Mouse (Mus musculus): ENCODE measurements around the gene Hist2h3c2.
"Not testable (repeated sequence)": the region's sequence is repeated elsewhere in the genome, so short reads cannot be mapped to it uniquely, and the experiment has no call there.

Hist2h3c2 gene

DNA sequence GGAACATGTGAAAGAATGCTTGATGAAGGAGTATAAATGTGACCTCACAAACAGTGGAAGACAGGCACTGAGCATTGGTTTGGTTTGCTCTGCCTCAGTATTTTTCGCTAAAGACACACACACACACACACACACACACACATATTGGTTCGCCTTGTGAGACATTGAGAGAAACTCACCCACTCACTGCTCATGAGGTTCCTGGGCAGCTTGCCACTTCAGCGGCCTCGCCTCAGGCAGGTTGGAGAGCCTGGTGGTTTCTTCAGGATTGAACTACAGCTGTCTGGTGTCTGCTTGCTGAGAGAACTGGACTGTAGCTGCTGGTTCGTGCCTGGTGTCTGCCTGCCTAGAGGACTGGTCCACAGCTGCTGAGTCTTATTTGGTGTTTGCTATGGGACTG lies 21.3 kb upstream of the Hist2h3c2 start:
- DNase-seq (ENCODE audit: low spot score): no peak

DNA sequence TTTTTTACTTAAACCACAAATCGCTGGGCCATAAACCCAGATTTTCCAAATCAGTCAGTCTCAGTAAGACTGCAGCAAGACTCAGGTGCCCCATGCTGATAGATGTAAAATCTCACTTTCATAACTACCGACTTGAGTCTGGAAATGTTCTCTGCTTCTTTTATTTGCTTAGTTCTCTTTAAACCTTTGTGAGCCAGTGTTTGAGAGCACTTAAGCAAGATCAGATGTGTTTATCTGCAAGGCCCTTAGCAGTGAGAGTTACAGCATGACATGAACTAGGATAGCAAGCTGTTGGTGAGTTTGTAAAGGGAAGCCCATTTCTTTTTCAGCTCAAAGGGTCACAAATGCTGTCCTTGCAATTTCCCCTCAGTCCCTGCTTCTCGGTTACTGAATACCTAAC lies 18.3 kb upstream of the Hist2h3c2 start:
- DNase-seq (ENCODE audit: low spot score): no peak

DNA sequence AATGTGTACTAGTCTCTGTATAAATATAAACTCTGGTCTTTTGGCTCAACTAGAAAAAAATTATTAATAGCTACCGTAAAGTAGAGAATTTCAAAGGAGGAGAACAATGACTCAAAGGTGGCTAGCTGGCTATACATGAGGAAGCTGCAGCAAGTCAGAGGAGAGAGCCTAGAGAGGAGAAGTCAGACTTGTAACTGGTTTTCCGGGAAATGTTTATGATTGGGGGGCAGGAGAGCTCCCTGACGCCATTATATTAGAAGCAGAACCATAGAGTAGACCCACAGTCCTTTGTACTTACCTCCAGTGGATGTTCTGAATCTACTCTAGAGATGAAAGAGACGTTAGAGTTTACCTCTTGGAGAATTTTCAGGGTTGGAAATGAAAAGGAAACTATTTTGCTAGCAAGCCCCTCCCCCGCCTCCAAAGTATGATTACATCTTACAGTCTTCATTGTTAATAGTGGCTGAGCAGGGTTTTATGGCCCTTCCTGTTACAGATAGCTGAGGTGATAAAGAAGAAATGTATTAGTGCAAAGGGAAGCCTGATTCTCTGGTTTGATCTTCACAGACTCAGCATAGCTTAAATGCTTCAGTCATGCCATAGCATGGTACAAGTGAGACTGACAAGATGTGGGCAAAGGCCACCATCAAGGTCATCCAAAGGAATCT lies 17.1 kb upstream of the Hist2h3c2 start:
- no peak for DNase-seq (ENCODE audit: low spot score)

DNA sequence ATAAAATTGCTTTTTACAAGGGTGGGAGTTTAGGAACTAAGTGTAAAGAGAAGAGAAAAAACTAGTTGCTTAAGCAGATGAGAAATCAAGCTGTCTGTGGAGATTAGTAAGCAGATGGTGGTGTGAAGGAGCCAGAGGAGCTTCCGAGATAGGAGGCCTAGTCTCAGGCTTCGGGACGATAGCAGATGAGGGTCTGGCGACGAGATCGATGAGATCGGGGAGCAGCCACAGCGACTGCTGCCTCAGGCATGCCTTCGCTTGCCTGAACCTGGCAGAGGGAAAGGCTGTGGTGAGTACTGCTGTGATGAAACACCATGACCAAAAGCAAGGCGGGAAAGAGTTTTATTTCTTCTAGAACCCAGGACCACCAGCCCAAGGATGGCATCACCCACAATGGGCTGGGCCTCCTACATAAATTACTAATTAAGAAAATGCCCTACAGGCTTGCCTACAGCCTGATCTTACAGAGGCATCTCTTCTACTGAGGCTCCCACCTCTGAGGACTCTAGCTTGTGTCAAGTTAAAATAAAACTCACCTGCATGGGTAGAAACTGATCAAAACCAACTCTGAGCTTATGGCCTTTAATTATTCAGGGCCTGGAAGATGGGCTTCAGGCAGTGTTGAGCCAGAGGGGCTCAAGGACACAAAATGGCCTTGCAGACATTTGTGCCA lies 15.9 kb upstream of the Hist2h3c2 start:
- DNase-seq (ENCODE audit: low spot score): no peak

DNA sequence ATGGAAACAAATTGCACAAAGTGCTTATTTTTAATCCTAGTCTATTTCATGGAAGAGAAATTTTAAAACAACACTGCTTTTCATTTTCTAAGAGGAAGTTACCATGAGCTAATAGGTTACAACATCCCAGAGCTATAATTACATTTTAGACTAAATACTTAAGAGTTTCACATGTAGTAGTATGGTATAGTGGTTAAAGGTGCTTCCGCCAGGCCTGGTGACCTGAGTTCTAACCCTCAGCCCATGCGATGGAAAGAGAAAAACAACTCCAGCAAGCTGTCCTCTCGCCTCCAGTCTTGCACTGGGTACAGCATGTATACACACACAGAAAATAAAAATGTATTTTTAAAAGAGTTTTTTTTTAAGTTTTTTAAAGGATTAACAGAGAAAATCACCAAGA lies 12.9 kb upstream of the Hist2h3c2 start:
- no peak for DNase-seq (ENCODE audit: low spot score)

DNA sequence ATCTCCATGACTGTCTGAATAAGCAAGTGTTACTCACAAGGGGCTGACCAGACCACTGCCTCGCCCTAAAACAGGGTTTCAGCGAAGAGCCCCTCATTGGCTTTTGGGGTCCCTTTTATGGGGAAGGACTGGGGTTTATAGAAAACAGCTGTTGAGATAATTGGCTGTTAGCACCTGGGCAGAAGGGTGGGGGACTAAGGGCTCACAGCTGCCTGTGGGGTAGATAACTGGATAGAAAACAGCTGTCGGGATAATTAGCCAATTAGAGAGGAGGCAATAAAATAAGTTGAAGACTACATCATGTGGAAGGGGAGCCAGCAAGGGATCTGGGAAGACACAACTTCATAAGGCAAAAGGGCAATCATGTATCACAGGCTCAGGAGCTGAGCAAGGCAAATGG lies 12.0 kb upstream of the Hist2h3c2 start:
- no peak for DNase-seq (ENCODE audit: low spot score)

DNA sequence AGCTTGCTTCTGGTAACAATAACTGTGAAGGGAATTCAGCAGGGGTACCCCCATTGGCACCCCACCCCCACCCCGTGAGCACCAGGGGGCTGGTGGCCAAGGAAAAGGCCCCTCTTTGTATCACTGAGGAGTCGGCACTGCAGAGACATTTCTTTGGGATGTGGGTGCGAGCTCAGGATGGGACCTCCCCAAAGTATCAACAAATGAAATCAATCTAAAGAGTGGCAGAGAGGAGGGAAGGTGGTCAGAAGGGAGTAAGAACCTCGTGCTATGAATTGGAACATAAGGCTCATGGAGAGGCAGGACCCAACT lies 10.1 kb upstream of the Hist2h3c2 start:
- DNase-seq (ENCODE audit: low spot score): no peak

DNA sequence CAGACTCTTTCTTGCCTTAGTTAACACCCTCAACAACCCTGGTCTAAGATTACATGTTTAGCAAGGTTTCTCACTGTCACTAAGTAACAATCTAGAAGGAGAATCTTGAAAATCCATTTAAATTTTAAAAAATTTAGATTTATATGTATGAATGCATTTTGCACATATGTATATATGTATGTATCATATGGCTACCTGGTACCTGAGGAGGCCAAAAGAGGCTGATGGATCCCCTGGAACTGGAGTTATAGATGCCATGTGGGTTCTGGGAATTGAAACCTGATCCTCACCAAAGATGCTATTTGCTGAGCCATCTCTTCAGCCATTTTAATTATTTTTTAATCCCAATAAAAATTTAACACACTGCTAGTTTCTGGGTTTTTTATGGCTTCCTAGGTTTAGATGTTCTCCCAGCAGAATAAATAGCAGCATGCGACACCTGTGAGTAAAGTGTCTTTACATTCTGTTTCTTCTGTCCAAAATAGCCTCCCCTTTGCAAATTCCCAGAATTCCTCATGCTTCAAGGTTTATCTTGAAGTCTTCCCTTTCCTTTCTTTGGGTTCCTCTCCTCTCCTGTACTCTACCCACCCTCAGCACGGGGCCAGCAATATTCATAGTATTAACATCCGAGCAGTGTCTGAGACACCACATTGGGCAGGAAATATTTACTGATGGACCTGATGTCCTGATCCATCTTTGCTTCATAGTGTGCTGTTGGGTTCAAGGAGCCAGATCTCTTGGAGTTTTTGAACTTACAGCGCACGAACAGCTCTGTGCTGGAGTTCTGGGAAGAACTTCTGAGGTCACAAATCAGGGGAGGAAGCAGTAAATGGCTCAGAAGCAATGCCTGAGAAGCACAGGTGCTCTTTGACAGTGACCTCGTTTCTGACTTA lies 9.5 kb upstream of the Hist2h3c2 start:
- DNase-seq (ENCODE audit: low spot score): no peak

DNA sequence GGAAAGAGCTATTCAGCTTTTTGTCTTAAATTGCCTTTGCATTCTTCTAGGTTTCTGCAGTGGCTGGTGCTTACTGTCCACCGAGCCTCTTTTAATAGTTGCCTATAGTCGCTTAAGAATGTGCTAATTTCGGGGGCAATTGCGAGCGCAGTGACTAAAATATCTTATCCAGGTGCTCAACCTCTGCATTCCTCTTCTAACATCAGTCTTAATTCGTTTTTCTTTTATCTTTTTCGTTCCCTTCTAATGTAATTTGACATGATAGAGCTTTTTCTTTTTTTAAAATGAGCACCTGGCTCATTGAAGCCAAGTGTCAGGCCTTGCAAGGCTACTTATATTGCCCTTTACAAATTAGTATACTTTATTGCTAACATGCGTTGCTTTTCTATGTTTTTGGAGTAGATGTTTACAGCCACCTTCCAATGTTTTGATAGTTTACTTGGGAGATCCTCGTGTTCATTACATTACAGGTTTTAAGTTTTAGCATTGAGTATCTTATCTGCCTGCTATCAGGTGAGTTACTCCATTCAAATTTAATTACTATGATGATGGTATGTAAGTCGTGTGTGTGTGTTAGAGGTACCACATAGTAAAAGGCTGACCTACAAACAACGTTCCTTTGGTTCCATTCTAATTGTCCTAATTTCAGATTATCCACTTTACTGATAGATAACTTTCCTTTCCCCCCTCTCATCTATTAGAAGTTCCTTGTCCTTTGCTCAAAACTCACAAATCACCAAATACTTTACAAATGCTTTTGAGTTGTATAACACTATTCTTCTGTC lies 8.6 kb upstream of the Hist2h3c2 start:
- no peak for DNase-seq (ENCODE audit: low spot score)

DNA sequence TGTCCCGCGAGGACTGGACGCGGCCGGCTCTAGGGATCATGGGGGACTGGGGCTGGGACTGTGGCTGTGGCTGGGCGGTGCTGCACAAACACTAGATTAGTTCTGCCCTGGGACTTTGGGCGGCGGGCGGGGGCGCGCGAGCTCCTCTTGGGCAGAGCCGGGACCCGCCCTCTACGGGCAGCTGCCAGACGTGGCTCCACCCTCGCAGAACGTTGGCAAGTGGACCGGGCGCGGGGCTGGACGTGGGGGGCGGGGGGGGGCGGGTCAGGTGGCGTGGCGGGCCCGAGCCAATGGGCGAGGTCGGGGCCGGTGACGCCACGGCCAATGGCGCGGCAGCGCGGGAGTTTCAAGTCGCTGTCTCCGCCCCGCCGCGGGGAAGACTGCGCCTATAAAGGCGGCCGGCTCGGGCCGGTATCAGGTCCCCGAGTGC lies 7.5 kb upstream of the Hist2h3c2 start, which contains the start of gene Hist2h3c1:
TSS of gene Hist2h3c1 (plus strand) at position 259 of the 430 bp plus-strand sequence.
- not testable (repeated sequence) for DNase-seq (ENCODE audit: low spot score)

DNA sequence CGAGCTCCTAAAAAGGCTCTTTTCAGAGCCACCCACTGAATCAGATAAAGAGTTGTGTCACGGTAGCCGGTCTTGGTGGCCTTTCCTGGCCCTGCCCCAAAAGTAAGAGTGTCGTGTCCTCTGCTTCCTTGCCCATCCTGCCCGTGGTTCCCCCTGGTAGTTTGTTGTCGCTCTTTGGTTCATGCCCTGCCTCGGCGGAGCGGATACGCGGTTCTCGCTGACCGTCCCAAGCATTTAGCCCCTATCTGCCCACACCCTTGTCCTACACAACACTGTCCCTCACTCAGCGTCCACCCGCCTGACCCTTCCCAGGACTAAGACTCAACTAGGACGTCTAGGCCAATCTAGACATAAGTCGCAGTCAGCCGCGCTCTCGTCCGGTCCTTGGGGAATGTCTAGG lies 7.1 kb upstream of the Hist2h3c2 start:
- not testable (repeated sequence) for DNase-seq (ENCODE audit: low spot score)

DNA sequence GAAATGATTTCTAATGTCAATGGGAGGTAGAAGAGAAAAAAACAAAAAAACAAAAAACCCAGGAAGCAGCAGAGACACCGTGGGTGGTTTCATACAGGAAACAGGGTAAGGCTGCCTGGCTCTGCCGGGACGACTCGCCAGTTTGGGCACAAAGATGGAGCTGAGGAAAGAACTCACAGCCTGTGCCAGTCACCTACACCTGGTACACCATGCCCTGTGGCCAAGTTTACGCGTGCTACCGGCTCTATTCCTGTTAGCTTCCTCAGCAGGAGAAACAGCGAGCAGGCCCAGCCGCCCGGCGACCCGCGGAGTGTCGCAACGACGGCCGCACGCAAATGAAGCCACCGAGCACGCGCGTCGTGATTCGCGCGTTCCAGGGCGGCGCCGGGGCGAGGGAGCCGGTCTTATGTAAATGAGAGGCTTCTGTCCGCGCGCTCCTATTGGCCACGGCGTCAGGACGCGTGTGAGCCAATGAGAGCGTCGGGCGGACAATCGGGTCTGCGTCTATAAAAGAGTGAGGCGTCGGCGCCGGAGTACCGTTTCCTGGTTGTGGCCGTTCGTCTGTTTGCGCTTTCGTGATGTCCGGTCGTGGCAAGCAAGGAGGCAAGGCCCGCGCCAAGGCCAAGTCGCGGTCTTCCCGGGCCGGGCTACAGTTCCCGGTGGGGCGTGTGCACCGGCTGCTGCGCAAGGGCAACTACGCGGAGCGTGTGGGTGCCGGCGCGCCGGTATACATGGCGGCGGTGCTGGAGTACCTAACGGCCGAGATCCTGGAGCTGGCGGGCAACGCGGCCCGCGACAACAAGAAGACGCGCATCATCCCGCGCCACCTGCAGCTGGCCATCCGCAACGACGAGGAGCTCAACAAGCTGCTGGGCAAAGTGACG lies 6.3 kb upstream of the Hist2h3c2 start, which contains the start of gene Hist2h2aa1:
TSS of gene Hist2h2aa1 (plus strand) at position 495 of the 884 bp plus-strand sequence.
- DNase-seq (ENCODE audit: low spot score): peak; percentile 76

DNA sequence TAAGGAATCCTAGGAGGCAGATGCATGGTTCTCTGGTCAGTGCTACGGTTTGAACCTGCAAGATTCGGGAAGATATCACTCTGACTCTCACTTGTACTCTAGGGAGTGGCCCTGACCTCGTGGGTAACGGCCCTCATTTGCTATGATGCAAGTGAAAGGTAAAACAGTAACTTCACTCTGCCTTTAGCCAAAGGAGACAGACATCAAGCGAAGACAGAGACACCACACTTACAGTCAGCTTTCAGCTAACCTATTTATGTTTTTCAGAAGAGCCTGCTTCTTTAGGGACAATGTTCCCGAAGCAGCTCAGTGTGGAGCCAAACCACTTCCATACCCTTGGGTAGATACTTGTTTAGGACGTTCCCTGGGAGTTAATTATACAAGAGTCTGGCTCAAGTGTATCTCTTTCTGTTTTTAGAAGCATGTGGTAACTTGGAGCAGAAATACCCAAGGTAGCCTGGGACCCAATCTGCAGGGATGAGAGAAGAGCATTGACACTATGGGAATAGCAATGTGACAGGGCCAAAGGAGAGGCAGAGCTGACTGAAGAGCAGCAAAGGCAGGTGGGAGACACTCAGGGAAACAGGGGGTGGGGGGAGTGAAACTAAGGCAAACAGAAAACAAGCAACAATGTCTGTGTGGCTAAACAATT lies 5.1 kb upstream of the Hist2h3c2 start:
- no peak for DNase-seq (ENCODE audit: low spot score)

DNA sequence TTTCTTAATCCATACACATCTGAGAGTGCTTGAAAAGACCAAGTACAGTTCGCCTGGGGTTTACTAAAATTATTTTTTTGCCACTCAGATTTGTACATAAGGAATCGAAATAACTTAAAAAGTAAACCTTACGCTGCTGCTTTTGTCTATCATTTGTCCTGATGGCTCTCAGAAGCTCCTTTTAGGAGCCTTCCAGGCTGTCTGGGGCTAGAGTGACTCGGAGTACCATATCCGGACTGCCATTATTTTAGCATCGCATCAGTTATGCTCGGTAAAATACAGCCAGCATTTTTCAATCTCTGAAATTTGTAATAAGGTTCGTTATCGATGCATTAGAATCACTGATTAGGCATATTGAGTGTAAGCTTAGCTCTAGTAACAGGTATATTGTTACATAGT lies 1.9 kb upstream of the Hist2h3c2 start:
- DNase-seq (ENCODE audit: low spot score): no peak

DNA sequence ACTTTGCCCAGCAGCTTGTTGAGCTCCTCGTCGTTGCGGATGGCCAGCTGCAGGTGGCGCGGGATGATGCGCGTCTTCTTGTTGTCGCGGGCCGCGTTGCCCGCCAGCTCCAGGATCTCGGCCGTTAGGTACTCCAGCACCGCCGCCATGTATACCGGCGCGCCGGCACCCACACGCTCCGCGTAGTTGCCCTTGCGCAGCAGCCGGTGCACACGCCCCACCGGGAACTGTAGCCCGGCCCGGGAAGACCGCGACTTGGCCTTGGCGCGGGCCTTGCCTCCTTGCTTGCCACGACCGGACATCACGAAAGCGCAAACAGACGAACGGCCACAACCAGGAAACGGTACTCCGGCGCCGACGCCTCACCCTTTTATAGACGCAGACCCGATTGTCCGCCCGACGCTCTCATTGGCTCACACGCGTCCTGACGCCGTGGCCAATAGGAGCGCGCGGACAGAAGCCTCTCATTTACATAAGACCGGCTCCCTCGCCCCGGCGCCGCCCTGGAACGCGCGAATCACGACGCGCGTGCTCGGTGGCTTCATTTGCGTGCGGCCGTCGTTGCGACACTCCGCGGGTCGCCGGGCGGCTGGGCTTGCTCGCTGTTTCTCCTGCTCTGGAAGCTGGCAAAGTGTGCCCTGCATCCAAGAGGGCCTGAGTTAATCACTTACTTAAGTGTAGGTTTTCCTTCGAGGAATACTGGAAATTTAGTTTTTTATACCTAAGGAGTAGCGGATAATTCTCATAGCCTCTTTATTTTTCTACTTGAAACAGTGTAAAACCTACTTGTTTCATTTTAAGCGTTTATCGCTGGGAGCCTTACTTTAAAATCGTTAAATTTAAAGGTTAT lies 1.2 kb upstream of the Hist2h3c2 start, which contains the start of gene Hist2h2aa2:
TSS of gene Hist2h2aa2 (minus strand) at position 328 of the 850 bp plus-strand sequence.
- DNase-seq (ENCODE audit: low spot score): peak; percentile 93

DNA sequence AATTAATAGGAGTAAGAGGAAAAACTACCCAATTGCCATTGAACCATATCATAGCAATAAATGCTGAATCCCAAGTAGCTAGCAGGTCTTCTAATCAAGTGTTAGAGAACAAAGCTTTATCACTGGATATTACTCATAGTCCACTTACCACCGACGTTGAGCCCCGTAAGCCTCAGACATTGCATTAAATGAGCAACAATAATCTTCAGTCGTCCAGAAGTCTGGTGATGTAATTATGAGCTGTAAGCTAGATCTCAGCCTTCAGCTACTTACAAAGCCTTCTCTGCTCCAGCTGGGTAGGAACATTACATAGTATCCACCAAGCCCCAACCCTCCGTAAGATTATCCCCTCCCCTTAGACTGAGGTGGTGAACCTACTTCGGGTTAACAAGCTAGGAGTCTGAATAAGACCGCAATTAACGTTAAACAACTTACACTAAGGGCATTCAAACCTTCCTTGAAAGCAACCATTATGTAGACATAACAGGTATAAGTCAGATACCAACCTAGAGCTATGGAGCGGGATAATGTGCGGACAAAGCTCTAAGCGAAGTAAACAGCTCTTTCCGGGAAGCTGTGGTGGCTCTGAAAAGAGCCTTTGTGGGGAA lies 919 bp downstream of the Hist2h3c2 start:
- no peak for DNase-seq (ENCODE audit: low spot score)

DNA sequence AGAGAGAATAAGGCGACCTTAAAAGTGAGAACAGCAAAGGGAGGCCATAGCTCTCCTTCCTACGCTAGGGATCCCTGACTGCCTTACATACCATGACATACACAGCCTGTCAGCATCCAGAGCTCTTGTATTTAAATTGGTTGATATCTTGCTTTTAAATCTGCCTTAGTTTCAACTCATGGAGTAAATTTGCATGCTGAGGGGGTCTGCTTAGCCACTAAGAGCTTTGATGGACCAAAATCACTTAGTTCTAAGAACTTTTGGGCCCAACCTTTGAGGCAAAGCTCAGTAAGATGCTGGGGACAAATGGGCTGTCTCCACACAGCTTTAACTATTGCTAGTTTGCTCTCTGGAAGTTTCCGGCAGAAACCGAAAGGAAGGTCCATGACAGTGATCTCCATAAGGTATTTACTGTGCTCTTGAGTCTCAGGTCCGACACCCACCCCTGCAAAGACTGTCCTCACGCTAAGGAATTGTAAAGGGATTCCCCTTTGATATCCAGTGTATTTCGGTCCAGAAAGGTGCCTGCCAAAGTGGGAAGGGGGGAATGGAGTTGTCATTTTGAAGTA lies 1.5 kb downstream of the Hist2h3c2 start:
- no peak for DNase-seq (ENCODE audit: low spot score)

DNA sequence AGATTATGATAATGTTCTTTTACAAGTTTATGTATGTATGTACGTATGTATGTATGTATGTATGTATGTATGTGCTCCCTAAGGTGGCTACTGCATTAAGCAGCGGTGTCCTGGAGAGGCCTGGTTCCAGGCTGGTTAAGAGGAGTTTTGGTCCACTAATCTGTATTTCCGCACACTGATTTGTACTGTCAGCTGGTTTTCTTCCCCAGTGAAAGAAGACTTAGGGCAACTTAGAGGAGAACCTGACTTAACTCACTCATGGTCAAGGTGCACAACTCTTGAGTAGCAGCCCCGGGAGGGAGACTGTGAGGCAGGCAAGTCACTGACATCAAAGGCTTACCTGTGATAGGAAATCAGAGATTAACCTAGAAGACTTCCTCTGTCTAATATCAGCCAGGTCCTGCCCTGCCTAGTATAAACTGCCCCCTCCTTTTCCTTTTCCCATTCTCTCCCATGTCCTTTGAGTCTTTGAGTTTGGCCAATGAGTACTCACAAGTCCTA lies 2.0 kb downstream of the Hist2h3c2 start:
- DNase-seq (ENCODE audit: low spot score): no peak
